Mouse (Mus musculus) C2C12 (cell line): ENCODE data around the gene Lsamp.

Experiments
- CTCF ChIP-seq: IDR thresholded peaks from one replicate; pipeline ENCODE4 v1.5.1; 2011; ENCODE audit not compliant: control insufficient read depth, insufficient read depth, insufficient read length
- MAX ChIP-seq: IDR thresholded peaks from one replicate; pipeline ENCODE4 v1.6.1; 2011; ENCODE audit warnings: mild to moderate bottlenecking, control low read depth

DNA sequence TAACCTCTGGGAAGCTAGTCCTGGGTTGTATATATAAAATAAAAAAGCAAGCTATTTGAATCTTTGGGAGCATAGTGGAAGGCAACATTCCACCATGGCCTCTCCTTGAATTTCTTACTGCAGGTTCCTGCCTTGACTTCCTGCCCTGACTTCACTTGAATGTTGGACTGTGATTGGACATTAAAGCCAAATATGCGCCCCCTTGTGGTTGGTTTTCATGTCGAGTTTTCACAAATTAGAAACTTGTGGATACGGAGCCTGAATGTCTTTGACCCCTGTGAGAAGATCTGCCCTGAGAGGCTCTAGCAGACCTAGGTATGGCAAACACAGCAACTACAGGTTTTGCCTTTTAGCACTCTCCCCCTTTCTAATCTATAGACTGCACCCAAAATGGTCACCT lies 597.9 kb downstream of the Lsamp start:
- TF ChIP-seq CTCF (no peak), MAX (no peak)
